Mouse (Mus musculus): ENCODE measurements around the gene Lgals3bp.
A peak's percentile ranks its signal among the peaks of the same experiment; 100 is the strongest.

Lgals3bp gene

DNA sequence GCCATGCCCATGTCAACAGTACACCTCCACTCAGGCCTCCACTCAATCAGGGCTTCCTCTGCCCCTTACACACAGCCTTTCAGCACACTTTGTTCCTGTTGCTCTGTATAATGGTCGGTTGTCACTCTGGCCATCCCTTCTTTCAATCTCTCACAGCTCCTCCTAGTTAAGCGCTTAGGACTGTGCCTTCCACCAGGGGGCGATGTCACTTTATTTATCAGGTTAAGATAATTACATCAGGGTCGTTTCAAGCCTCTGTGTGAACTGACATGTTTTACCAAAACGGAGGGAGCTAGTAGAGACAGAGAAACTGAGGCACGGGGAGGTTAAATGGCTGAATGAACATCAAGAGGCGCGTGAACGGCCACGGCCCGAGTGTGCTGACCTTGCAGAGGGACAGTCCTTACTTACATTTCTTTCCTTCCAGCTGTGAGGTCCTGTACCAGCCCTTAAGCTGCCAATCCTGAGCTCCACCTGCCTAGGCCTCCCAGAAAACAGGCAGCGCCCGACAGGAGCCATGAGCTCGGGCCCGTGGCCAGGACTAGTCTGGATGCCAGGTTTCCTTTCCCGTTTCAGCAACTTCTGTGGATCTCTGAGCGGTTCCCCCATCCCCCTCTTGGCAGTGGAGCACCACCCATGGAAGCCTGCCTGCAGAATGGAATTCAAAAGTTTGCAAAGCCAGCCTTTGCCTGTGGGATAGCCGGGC lies 21.5 kb upstream of the Lgals3bp start:
- DNase-seq (ENCODE audit: low read depth), result peak; percentile 96

DNA sequence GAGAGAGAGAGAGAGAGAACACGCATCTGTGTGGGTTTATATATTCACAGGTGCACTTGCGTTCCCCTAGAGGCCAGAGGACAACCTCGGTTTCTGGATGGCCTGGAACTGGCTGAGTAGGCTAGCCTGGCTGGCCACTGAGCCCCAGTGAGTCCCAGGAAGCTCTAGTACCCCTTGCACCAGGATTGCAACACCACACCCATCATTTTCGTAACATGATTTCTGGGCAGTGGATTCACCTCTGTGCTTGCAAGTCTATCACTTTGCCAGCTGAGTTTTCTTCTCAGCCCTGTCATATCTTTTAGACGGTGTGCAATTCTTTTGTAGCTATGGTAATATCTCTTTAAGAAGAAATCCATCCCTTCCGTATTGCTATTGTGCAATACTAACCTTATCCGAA lies 18.4 kb upstream of the Lgals3bp start:
- no peak for DNase-seq (ENCODE audit: low read depth)

DNA sequence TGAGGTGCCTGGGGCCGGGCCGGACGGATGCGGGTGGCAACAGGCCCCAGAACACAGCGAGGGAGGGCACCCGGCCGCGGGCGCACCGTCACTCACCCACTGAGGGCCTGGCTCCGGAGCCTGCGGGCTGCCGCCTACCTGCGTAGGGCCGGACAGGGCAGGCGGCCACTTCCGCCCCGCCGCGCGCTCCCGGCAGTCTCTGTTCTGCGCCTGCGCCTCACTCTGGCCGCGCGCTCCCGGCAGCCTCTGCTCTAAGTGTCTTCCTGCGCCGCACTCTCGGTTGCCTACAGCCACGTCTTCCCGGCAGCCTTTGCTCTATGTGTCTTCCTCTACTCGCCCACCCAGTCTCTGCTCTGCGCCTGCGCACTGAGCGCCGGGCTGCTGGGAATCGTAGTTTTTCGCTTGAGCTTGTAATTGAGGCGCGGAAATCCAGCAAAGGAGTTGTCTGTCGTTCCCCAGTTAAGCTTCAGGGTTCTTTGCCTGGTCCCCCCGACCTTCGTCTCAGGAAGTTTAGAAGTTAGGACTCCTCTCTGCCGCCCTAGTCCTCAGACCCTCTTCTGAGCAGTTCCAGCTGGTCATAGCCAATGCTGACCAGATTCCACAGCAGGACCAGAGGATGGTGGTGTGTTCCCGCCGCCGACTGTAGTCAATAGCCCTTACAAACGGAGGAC lies 17.1 kb upstream of the Lgals3bp start, which contains the start of gene Cant1:
TSS of gene Cant1 (minus strand) at position 253 of the 671 bp plus-strand sequence.
- peak; percentile 97 for DNase-seq (ENCODE audit: low read depth)

DNA sequence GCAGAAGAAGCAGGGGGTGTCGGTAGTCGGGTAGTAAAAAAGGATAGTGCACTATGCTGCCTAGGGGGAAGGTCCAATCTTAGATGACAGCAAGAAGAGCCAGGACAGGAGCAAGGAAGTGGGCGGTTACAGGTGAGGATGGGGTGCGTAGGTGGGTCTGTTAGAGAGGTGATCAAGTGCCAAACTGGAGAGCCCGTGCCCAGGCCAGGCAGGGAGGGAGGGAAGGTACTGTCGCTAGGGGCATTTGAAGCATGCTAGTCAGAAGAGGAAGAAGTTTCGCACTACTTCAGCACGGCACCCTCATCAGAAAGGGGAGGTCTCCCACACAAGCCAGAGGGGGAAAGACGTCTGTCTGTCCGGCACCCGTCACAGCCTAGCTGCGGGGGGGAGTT lies 16.5 kb upstream of the Lgals3bp start:
- no peak for DNase-seq (ENCODE audit: low read depth)

DNA sequence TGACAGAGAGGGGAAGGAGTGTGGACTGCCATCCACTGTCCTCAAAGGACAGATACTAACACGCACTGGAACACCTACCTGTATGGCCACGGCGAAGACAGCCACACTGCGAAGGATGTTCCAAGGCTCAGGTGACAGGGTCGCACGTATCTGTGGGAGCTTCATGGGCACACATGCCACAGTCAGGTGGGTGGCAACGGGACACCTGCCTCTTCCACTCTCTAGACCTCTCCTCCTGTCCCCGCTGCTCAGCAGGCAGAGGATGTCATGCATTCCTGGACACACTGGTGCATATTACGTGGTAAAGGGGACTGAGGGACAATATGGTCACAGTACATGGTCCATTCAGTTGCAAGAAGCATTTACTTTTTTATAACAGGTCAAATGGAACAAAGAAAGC lies 15.6 kb upstream of the Lgals3bp start:
- DNase-seq (ENCODE audit: low read depth), result no peak

DNA sequence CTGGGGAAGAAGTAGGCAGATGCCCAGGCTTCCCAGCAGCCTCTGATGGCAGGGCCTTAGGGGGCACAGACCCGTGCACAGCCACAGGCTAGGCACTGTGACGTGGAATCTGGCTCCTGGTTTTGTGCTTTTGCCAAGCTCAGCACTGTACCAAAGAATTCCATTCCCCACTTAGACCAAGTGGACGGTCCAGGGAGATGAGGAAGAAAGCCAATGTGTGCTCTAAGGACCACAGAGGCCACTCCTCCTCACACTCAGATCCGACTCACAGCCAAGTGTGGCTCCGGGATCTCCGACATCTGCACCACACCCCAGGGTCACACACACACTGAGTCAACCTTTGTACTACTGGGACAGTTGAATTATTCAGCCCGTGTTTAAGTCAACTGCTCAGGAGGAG lies 14.2 kb upstream of the Lgals3bp start:
- DNase-seq (ENCODE audit: low read depth), result no peak

DNA sequence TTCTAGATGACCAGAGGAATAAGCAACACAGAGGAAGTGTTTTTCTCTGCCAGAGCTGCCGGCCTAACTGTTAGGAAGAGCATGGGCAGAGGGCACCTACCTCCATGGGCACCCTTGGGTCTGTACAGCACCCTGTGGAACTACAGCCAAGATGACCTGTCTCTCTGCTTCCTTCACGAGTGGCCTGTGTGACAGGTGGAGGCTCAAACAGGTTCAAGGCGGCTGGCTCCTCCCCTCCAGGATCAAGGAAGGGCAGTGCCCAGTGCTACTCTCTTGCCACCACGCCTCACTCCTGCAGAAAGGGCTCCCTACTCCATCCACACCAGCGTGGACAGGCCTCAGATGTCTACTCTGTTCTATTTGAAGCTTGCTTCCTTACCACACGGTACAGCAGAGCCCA lies 13.7 kb upstream of the Lgals3bp start:
- DNase-seq (ENCODE audit: low read depth), result no peak

DNA sequence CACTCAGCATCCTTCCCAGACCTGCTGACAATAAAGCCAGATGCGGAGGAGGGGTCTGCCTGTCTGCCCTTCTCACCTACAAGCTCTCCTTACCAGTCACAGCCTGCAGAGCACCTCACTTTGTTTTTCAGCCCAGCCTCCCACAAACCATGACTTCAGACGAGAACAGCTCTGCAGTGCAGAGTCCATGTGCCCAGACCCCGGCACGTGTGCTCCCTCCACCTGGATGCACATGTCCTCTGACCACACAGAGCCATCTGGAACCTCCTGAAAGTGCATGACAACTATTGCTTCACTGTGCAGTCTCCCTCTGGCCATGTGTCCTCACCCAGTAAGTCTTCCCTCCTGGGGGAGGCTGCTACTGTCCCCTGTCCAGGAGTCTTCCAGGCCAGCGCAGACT lies 12.4 kb upstream of the Lgals3bp start:
- no peak for DNase-seq (ENCODE audit: low read depth)

DNA sequence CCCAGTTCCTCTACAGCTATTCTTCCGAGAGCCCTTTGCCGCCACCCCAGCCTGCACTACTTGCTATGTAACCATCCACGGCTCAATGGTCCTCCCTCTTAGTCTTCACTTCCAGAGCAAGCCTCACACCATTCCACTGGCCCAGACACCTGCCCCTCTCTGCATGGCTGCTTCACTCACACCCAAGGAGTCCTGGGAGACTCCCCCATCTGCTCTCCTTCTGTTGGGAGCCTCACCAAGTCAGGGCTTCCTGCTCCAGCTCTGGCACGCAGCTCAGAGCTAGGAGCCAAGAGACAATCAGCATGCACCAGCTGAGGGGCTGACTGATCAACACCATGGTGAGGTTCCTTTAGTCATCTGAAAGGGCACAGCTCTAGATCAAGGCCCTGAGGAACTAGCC lies 11.2 kb upstream of the Lgals3bp start:
- DNase-seq (ENCODE audit: low read depth), result no peak

DNA sequence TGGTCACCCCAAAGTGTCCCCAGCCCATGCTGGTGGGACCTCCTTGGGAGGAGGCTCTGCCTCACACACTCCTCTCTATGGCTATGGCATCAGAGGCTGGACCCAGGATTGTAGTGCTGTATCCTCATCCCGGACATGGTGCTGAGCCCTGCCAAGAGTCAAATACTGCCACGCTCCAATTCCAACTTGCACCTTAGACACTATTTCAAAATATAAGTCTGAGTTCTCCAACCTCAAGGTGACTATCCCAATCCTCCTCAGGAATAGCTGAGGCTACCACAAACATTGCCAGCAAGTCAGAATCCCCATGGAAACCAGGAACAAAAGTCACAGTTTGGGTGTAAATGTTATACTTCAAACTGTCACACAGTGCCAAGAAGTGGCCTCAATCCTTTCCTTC lies 10.7 kb upstream of the Lgals3bp start:
- no peak for DNase-seq (ENCODE audit: low read depth)

DNA sequence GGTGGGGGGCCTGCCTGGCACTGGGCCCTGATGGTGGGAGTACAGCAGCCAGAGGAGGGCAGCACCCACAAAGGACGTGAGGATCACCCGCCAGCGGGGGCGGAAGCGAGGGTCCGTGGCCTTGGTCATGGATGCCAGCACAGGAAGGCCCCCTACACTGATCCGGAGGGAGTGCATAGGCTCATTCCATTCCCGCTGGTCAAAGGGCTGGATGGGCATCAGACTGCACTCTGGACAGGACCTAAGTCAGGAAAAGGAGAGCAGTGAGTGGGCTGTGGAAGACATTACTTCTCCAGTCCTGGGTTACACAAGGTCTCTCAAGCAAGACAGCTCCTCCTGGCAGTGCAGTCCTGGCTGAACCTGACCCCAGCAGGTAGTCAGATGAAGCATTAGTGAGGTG lies 9.4 kb upstream of the Lgals3bp start:
- no peak for DNase-seq (ENCODE audit: low read depth)

DNA sequence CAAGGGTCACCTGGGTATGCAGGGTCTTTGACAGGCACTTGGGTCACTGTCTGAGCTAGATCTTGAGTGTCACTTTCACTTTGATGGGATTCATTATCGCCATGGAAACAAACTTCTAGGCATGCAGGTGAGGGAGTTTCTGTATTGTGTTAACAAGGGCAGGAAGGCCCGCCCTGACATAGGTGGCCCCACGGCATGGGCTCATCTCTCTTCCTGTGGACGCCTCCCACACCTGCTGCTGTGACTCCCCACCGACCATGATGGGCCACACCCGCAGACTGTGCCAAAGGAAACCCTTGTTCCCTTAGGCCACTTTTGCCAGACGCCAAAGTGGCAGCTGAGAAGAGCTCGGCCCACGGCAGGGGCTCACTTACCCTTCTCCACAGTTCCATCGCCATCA lies 8.6 kb upstream of the Lgals3bp start:
- DNase-seq (ENCODE audit: low read depth), result no peak

DNA sequence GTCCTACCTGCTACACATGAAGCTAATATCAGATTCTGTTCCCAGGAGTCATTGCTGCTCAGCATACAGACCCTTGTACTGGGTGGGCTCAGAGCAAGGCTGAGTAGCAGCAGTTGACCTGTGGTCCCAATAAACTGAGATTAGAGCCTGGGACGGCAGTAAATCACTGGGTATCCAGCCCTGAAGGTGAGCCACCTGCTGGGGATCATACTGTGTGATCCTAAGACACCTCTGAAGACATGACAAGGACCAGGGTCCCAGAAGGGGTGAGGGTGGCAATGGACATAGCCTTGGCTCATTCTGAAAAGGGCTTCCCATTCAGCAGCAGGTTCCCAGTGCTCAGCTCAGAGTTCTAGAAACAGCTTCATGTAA lies 8.2 kb upstream of the Lgals3bp start:
- DNase-seq (ENCODE audit: low read depth), result no peak

DNA sequence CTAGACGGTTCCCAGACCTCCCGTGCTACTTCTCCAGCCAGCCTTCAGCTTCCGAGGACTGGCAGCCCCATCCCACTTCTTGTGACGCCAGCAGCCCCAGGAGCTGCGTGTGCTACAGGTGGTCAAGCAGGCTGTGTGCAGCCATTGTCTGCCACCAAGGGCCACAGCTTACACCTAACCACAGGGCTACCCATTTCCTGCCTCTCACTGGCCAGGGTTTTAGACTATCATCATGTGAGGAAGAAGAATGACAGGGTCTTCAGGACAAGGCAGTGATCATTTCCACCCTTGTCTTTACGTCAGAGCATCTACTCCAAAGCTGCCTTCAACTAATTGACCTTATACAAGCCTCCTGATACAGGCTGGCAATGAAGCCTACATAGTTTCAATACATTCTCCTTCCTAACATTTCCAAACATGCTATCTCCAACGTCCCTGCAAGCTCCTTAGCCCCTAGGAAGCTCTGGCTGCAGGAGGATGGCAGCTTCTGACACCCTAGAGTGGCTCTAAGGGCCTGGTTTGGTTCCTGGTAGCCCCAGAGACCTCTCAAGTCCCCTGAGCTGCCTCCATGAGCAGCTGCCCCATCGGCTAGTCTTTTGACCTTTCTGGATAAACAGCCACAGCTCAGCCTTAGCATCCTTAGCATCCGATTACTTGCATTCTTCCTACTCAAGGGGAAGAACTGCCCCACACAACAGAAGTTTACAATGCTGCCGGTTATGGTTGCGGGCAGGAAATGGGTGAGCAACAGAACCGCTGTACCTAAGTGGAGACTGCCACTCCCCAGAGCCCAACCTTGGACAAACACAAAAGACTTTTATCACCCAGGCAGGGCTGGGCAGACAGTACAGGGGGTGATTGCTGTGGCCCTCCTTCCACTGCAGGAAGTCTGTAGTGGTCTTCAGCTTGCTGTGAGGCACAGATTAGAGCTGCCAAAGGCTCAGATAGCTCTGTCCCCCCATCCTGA lies 7.5 kb upstream of the Lgals3bp start:
- no peak for DNase-seq (ENCODE audit: low read depth)

DNA sequence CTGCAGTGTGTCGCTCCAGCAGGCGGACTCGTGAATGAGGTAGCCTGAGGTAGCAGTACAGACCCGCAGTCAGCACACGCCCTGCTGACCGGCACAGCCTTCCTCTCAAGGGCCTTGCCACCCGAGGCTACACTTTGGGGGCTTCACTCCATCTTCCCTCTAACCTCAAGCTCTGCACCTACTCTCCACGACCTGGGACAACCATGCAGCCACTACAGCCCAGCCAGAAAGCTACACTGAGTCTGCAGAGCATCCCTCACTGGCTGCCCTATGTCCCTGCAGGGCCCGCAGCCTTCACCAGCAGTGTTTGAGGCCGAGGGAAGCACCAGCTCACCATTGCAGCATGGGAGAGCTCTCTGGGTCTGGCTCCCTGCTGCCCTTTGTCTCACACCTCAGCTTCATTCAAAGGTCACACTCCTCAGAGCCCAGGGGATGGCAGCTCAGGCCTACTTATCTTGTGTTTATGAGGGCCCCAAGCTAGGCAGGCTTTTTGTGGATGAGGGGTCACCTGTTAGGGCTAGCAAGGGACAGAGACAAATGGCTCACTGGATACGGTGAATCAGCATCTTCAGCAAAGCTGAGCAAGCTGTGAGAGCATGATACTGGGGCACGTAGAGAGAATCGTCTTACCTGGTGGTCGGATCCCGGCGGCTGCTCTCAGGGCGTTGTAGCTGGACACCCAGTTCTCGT lies 6.3 kb upstream of the Lgals3bp start:
- no peak for DNase-seq (ENCODE audit: low read depth)

DNA sequence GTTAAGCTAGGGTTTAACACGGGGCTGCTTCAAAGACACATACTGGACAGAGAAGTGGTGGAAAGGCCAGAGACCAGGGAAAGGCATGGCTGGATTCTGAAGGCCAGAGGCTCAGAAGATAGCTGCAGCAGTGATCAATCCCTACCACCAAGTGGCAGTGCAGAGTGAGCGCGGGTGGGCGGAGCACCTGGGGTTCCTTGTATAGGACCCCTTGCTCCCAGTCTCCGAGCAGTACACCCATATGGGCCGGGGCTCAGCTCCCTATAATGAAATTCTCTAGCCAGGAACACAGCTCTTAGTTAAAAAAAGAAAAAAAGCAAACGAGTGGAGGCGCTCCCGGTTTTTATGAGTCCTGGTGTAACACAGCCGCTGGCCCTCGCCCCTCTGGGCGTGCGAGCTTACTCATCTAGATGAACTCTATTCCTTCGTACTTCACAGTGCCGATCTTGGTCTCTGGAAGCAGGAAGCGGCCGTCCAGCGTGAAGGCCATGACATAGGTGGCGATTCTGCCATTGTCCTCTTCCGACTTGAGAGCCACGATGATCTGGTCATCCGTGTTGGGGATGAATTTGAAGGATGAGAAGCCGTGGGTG lies 5.5 kb upstream of the Lgals3bp start:
- DNase-seq (ENCODE audit: low read depth), result no peak

DNA sequence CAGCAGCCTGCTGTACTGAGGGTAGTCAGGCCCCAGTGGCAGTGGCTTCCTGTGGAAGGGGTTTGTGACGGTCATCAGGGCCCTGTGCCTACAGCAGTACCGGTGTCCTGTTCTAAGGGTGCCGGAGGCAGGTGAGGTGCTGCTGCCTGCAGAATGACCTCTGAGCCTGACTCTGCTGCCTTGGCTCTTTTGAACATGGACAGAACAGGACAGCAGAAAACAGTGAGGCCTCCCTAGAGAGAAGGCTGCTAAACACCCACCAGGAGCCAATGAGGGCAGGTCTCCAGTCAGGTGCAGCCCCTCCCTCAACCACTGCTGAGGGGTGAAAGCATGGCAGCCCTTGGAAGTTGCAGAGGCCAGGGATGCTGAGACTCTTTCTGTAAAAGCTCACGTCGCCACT lies 4.6 kb upstream of the Lgals3bp start:
- no peak for DNase-seq (ENCODE audit: low read depth)

DNA sequence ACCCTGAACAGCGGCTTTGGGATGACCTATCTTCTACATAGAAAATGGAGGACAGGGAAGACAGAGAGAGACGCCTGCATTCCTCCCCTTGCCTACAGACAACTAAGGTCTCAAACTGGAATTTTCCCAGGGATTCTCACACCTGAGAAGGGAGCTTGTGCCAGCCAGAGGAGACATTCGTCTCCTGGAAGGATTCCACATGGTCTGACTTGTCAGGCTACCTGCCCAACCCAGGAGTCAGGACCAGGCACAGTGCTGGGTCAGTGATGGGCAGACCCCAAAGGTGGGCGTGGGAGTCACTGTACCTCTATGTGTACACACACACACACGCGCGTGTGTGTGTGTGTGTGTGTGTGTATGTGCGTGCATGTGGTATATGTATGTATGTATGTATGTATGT lies 3.4 kb upstream of the Lgals3bp start:
- DNase-seq (ENCODE audit: low read depth), result no peak

DNA sequence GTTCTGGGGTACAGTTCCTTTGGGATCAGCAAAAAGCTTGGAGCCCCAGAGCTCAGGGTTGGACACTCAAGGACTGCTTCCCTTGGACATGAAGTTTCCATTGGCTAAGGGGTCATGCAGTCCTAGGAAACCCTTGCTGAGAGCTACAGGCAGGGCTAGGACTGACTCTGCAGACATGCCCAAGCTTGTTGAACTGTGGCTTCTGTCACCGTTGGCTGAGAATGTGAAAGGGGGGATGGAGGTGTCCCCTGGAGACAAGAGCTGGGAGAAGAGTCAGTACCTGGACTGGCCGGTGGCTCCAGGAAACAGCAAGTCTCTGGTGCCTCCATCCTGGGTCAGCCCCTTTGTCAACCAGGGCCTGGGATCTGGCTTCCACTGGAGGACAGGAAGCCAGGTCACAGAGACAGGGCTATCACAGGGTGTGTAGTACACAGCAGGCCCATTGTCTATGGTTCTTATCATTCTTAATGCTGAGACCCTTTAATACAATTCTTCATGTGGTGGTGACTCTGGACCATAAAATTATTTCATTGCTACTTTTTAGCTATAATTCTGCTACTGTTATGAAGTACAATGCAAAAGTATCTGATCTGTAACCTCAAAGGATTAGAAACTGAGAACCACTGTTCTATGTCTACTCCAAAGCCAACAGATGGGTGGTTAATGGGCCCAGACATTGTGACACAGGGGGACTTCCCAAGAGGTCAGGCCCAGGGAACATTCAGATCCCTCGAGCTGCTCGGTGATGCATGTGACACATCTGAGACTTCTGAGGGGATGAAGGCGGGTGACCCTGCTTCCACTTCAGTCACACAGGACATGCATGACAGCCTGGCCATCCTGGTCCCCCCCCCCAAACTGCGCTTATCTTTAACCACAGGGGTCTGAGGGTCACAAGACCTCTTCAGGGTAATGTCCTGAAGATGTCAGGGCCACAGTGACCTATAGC lies 2.3 kb upstream of the Lgals3bp start:
- no peak for DNase-seq (ENCODE audit: low read depth)

DNA sequence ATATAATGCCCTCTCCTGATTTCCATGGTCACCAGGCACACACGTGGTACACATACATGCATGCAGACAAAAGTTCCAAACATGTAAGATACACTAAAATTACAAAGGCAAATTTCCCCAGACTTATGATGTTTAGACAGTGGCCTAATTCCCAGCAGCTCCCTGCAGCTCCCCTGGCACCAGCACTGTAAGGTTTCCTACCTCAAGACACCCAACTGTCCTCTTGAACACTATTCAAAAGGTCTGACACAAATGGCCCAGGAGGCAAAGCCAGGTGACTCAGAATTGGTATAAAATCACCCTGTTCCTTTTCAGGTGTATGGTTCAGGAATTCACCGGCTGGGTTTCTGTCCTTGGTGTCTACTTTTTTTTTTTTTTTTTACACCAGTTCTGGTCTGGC lies 1.3 kb upstream of the Lgals3bp start:
- DNase-seq (ENCODE audit: low read depth), result no peak

DNA sequence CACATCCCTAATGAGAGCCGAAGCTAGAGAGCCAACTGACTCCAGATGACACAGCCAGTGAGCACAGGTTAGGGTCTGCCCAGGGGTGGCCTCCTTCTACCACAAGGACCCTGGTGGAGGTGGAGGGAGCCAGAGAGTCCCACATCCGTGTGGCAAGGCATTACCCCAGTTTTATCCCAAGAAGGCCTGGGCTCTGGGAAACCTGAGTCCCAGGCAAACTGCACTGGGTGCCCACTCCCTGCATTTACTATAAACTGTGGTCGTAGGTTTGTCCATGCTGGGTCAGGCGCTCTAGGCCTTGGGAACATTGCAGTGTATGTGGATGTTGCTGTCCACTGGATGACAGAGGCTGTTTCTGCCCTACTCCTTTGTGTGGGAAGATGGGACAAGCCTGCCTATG lies 697 bp downstream of the Lgals3bp start:
- DNase-seq (ENCODE audit: low read depth), result no peak
